Mouse (Mus musculus) stomach, postnatal 0 days (tissue): Measurements from ENCODE around the gene Shd.

Source experiments
- CTCF ChIP-seq: IDR thresholded peaks from 2 replicates; pipeline ENCODE4 v1.5.1; 2016; ENCODE audit warnings: antibody characterized with exemption, low read depth, mild to moderate bottlenecking, moderate library complexity
- EP300 ChIP-seq: optimal IDR thresholded peaks from 2 replicates; pipeline ENCODE3; 2016; ENCODE audit warnings: antibody characterized with exemption

DNA sequence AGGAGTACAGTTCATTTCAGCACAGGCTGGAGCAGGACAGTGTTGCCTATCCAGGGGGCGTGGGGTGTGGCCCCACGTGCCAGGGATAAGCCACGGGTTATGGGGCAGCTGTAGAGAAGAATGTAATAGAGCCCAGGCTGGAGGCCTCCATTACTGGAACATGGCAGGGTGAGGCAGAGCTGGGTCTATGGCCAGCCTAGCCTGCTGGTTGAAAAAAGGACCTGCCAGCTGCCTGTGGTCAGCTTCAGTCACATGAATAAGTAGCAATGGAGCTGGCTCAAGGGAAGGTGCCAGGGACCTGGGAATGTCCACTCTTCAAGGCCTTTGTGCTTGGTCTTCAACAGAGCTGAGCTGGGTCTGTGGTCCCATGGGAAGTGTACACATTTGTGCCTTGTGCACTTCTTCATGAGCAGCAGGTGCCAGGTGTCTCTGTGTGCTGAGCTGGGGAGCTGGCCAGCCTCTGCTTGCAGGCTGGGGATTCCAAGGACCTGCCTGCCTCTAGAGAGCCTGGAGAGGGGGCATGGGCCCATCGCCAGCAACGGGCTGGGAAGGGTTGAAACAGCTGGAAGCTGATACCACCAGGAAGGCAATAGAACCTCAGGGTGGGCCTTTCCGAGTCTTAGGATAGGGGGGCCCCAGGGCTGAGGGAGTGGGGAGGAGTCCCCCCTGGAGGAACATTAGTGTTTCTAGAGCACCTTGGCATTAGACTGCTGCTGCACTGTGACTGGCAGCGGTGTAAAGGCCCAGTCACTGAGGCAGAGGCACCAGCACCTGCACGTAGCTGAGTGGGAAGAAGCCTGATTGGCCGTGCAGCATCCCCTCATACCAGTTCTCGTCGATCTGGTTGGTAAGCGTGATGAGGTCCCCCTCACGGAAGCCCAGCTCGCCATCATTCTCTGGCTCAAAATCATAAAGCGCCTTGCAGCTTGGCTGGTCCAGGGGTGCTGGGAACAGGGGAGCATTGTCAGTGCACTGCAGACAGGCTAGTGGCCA is 46.8 kb downstream of the Shd start:
- TF ChIP-seq CTCF (no peak), EP300 (no peak)
